Mouse (Mus musculus) heart, embryonic 10.5 days (tissue): ENCODE results near the gene Mgat3. TPM values are rescaled to one million over a fixed set of nuclear protein-coding genes. Genes with fewer than 3 reads are reported as not detected.

Source experiments
- DNase-seq: peaks from one replicate; pipeline ENCODE4 v3.0.0-alpha.2; 2017; ENCODE audit warnings: low spot score
- H3K27ac ChIP-seq: fragments of 300-500 bp; sonication (generic); 2 replicates; pipeline ENCODE4 v1.5.1; 2016; ENCODE audit warnings: mild to moderate bottlenecking
- H3K27me3 ChIP-seq: fragments of 300-500 bp; sonication (generic); 2 replicates; pipeline ENCODE4 v1.6.1; 2016; ENCODE audit warnings: mild to moderate bottlenecking; ENCODE audit not compliant: poor library complexity, insufficient read depth, severe bottlenecking
- H3K36me3 ChIP-seq: fragments of 300-500 bp; sonication (generic); 2 replicates; pipeline ENCODE4 v1.6.1; 2016; ENCODE audit warnings: mild to moderate bottlenecking, moderate library complexity
- H3K4me1 ChIP-seq: fragments of 300-500 bp; sonication (generic); 2 replicates; pipeline ENCODE4 v1.6.1; 2016; ENCODE audit warnings: mild to moderate bottlenecking
- H3K4me3 ChIP-seq: fragments of 300-500 bp; sonication (generic); 2 replicates; pipeline ENCODE4 v1.5.1; 2016; ENCODE audit warnings: mild to moderate bottlenecking, moderate library complexity
- H3K9me3 ChIP-seq: fragments of 300-500 bp; sonication (generic); 2 replicates; pipeline ENCODE4 v1.6.1; 2016; ENCODE audit warnings: mild to moderate bottlenecking, moderate library complexity
- WGBS: fragments of 180-500 bp; shearing (Covaris S2); methylation state at CpG from one replicate; pipeline ENCODE4 v1.1.7; 2016; 5-methylcytosine and 5-hydroxymethylcytosine counted together
- polyA plus RNA-seq: library from polyadenylated mRNA; unstranded; fragments of >200 nt; fragmentation: Nextera tagmentation; extraction: Ambion mirVana; gene quantifications from 2 replicates; pipeline ENCODE4 v1.2.1, GENCODE M21; 2016

The Mgat3 gene
- polyA plus RNA-seq, 1 experiment from 2014 or later = 2.8 TPM

DNA sequence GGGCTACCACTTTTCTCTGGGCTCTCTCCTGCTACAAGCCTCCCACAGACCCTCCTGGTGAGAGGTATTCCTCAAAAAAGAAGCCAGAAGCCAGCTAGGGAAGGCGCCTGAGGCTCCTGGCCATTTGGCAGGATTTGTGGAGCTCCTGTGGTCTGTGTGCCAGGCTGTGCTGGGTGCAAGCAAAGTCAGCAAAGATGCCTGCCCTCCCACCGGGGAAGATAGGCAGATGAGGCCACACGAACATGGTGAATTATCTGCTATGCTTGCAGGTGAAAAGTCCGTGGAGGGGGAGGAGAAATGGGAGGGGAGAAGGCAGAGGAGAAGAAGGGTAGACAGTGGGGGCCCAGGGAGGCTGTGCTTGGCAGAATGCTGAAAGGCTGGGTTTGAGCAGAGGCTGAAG is 3.2 kb upstream of the Mgat3 start:
- Histone ChIP-seq H3K27ac (peak overlapping the region; percentile 65; the same call in 1 of the 2 replicates), H3K9me3 (no peaks in the 10 kb centered on the region), H3K4me1 (peaks cover 41% of the 10 kb centered on the region), H3K27me3 (peaks cover 38% of the 10 kb centered on the region), H3K36me3 (no peaks in the 10 kb centered on the region), H3K4me3 (no peak overlapping the region)
- DNase-seq = no peak
- 20% methylated on average over 4 of the region's 4 CpGs for WGBS

DNA sequence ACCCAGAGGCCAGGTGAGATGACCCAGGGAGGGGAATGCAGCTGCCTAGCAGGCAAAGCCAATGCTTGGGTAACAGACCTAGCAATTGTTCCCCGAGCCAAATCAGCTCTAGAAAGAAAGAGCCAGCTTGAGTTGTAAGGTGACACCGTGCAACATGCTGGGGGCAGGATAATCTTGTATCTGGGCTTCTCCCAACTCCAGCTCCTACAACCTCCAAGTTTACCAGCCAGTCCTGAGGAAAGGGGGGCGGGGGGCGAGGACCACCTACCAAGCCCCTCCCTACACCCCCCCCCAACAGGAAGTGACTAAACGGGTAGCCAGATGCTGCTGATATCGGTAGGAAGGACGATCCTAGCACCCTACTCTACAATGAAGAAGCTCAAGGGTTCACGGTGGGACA is 2.2 kb upstream of the Mgat3 start:
- Histone ChIP-seq H3K27me3 (peaks cover 45% of the 10 kb centered on the region), H3K4me1 (peaks cover 41% of the 10 kb centered on the region), H3K4me3 (peak overlapping the region; percentile 20; the same call in 1 of the 2 replicates), H3K36me3 (no peaks in the 10 kb centered on the region), H3K9me3 (no peaks in the 10 kb centered on the region), H3K27ac (peak overlapping the region; percentile 31; the same call in 1 of the 2 replicates)
- WGBS = 5% methylated on average over 8 of the region's 8 CpGs
- no peak for DNase-seq

- H3K4me1 ChIP-seq = peaks cover 43% of the 10 kb centered on the region
- peak overlapping the region; percentile 31; the same call in 1 of the 2 replicates for H3K27ac ChIP-seq
- peak overlapping the region; percentile 20; the same call in 1 of the 2 replicates for H3K4me3 ChIP-seq
- H3K9me3 ChIP-seq = no peaks in the 10 kb centered on the region
- 12% methylated on average over 6 of the region's 6 CpGs for WGBS
- no peak for DNase-seq
- H3K36me3 ChIP-seq = no peaks in the 10 kb centered on the region
- peaks cover 45% of the 10 kb centered on the region for H3K27me3 ChIP-seq
Observed at GRCm38 (mm10) chr15:80171791-80172190, 1.7 kb upstream of the Mgat3 start.

DNA sequence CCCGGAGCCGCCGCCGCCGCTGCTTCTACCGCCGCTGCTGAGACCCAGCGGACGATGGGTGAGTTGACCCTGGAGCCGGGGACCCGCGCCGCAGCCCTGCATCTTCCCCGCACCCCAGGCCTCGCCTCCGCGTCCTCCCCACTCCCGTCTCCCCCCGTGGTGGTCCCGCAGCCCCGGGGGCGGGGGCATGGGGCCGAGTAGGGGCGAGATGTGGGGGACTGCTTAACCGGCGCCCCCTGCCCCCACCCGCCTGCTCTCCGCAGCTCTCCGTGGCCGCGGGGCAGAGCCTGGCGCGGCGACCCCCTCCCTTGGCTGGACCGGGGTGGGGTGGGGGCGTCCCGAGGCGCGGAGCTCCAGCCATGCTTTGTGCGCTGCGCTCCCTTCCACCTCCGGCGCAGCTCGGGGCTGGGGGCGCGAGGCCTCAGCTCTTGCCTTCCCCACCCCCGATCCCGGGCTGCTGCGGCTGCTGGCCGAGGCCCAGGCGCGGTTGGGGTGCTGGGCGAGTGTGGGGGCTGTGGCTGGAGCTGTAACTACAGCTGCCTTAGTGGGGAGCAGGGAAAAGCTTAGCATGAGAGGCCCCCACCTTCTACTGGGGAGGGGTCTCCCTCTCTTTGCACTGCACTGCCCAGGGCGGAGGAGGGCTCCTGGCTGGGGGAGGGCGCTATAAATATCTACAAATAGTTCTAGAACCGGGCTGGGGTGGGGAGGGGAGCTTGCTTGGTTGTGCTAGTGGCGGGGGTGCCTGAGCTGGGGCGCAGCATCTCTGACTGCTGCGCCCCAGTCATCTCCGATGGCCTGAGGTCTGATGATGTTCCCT is 468 bp downstream of the Mgat3 start:
- Histone ChIP-seq H3K4me3 (peak overlapping the region; percentile 94), H3K27me3 (peaks cover 45% of the 10 kb centered on the region), H3K27ac (peak overlapping the region; percentile 92), H3K36me3 (no peaks in the 10 kb centered on the region), H3K9me3 (no peaks in the 10 kb centered on the region), H3K4me1 (peaks cover 46% of the 10 kb centered on the region)
- DNase-seq = no peak
- WGBS = under 1% methylated on average over 53 of the region's 60 CpGs

- H3K36me3 ChIP-seq = no peaks in the 10 kb centered on the region
- DNase-seq = no peak
- no peaks in the 10 kb centered on the region for H3K9me3 ChIP-seq
- H3K27ac ChIP-seq = peak overlapping the region; percentile 92
- 6% methylated on average over 5 of the region's 5 CpGs for WGBS
- H3K27me3 ChIP-seq = peaks cover 45% of the 10 kb centered on the region
- H3K4me1 ChIP-seq = peaks cover 46% of the 10 kb centered on the region
- peak overlapping the region; percentile 94 for H3K4me3 ChIP-seq
Observed at GRCm38 (mm10) chr15:80174598-80174875, 1.0 kb downstream of the Mgat3 start.

GRCm38 (mm10) chr15:80175316-80175715 is 1.8 kb downstream of the Mgat3 start:
- WGBS = 73% methylated on average over 9 of the region's 9 CpGs
- Histone ChIP-seq H3K27ac (no peak overlapping the region), H3K27me3 (peaks cover 37% of the 10 kb centered on the region), H3K36me3 (no peaks in the 10 kb centered on the region), H3K4me3 (no peak overlapping the region), H3K4me1 (peaks cover 42% of the 10 kb centered on the region), H3K9me3 (no peaks in the 10 kb centered on the region)
- DNase-seq = no peak

GRCm38 (mm10) chr15:80175756-80176155 is 2.2 kb downstream of the Mgat3 start:
- peaks cover 38% of the 10 kb centered on the region for H3K4me1 ChIP-seq
- 78% methylated on average over 6 of the region's 6 CpGs for WGBS
- DNase-seq = no peak
- H3K4me3 ChIP-seq = no peak overlapping the region
- H3K27ac ChIP-seq = no peak overlapping the region
- H3K9me3 ChIP-seq = no peaks in the 10 kb centered on the region
- H3K36me3 ChIP-seq = no peaks in the 10 kb centered on the region
- peaks cover 34% of the 10 kb centered on the region for H3K27me3 ChIP-seq

- DNase-seq = no peak
- Histone ChIP-seq H3K9me3 (no peaks in the 10 kb centered on the region), H3K36me3 (no peaks in the 10 kb centered on the region), H3K27ac (no peak overlapping the region), H3K4me3 (no peak overlapping the region), H3K27me3 (no peaks in the 10 kb centered on the region; the same call in 1 of the 2 replicates), H3K4me1 (peaks cover 5% of the 10 kb centered on the region)
- WGBS = 83% methylated on average over 7 of the region's 7 CpGs
Observed at GRCm38 (mm10) chr15:80181561-80181960, 8.0 kb downstream of the Mgat3 start.

DNA sequence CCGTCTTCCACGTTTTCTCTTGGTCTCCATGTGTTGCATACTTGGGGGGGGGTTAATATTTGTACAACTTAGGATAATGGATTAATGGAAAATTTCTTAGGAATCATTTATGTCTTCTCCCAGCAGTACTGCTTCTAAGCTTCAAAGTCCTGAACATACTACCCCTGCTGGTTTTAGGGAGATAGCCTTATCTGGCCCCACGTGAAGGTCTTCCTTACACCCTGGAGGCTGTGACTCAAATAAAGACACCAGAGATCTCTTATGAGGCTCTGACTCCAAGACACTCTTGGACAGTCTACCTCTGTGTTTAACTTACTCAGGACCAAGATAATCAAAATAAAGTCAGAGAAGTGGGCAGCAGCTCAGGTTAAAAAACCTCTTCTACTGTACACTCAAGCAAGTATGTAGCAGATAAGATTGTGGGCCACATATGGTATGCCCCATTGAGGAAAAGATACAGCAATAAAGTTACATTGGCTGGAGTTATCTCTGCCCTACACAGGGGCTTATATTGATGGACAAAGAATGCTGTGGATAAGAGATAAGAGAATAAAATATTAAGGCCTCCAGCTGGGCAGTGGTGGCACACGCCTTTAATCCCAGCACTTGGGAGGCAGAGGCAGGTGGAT is 8.7 kb downstream of the Mgat3 start:
- 65% methylated on average over 4 of the region's 4 CpGs for WGBS
- Histone ChIP-seq H3K27ac (no peak overlapping the region), H3K4me1 (no peaks in the 10 kb centered on the region), H3K4me3 (no peak overlapping the region), H3K36me3 (no peaks in the 10 kb centered on the region), H3K9me3 (no peaks in the 10 kb centered on the region), H3K27me3 (no peaks in the 10 kb centered on the region; the same call in 1 of the 2 replicates)
- DNase-seq = no peak

- H3K4me1 ChIP-seq = peaks cover 19% of the 10 kb centered on the region; the same call in 1 of the 2 replicates
- no peaks in the 10 kb centered on the region for H3K36me3 ChIP-seq
- WGBS = 65% methylated on average over 5 of the region's 5 CpGs
Observed at GRCm38 (mm10) chr15:80188927-80189326, 15.4 kb downstream of the Mgat3 start.

DNA sequence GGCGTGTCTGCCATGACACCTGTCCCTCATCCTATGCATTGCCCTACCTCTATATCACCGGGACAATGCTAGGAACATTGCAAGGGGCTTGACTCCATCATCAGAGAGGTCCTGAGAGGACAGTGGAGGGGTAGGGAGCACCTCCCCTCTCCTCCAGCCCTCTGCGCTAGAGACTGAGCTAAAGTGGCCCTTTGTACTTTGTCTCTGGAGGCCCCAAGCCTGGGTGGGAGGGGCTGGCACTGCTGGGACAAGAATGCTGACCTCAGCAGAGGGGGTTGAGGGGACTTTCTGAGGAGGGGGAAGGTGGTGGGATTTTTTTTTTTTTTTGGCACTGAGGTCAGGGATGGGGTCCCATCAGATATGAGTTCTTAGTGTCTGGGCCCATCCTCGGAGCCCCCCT is 16.6 kb downstream of the Mgat3 start:
- Histone ChIP-seq H3K36me3 (no peaks in the 10 kb centered on the region), H3K27ac (no peak overlapping the region), H3K4me3 (no peak overlapping the region), H3K27me3 (peaks cover 12% of the 10 kb centered on the region; the same call in 1 of the 2 replicates), H3K9me3 (no peaks in the 10 kb centered on the region), H3K4me1 (peaks cover 19% of the 10 kb centered on the region; the same call in 1 of the 2 replicates)
- DNase-seq = no peak
- WGBS = 66% methylated on average over 4 of the region's 4 CpGs

More at GRCm38 (mm10) chr15:80188927-80189326, 15.4 kb downstream of the Mgat3 start:
- H3K27ac ChIP-seq = no peak overlapping the region
- DNase-seq = no peak
- H3K9me3 ChIP-seq = no peaks in the 10 kb centered on the region
- no peak overlapping the region for H3K4me3 ChIP-seq
- peaks cover 11% of the 10 kb centered on the region; the same call in 1 of the 2 replicates for H3K27me3 ChIP-seq

- DNase-seq = no peak
- Histone ChIP-seq H3K36me3 (no peaks in the 10 kb centered on the region), H3K27ac (no peak overlapping the region), H3K27me3 (peaks cover 12% of the 10 kb centered on the region; the same call in 1 of the 2 replicates), H3K4me1 (peaks cover 19% of the 10 kb centered on the region; the same call in 1 of the 2 replicates), H3K9me3 (no peaks in the 10 kb centered on the region), H3K4me3 (no peak overlapping the region)
- 60% methylated on average over 8 of the region's 8 CpGs for WGBS
Observed at GRCm38 (mm10) chr15:80191585-80192245, 18.2 kb downstream of the Mgat3 start.

DNA sequence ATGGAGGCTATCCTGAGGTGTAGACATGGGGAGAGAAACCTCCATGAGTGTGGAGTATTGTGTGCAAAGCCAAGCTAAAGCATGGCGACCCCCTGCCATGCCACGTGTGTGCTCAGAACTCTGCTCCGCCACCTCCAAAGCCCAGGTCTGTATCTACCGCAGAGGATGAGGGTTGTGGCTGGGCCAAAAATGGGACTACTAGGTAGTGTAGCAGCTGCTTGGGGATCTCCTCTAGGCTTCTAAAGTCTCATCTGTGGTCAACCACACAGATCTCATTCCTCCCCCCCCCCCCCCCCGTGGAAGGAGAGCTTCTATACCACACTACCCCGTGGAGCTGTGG is 18.7 kb downstream of the Mgat3 start:
- 81% methylated on average over 6 of the region's 6 CpGs for WGBS
- H3K9me3 ChIP-seq = no peaks in the 10 kb centered on the region
- peaks cover 12% of the 10 kb centered on the region; the same call in 1 of the 2 replicates for H3K27me3 ChIP-seq

More for the DNA sequence above, 18.7 kb downstream of the Mgat3 start:
- DNase-seq = no peak
- Histone ChIP-seq H3K4me3 (no peak overlapping the region), H3K27ac (no peak overlapping the region), H3K4me1 (peaks cover 19% of the 10 kb centered on the region; the same call in 1 of the 2 replicates), H3K36me3 (0 out of 2 replicates have a peak, but pooled peaks cover under 1% of the 10 kb centered on the region)
